Mouse (Mus musculus) embryo, embryonic 11 days (tissue): ENCODE measurements around the gene Pigk.

Experiments
- DNase-seq: peaks from one replicate; pipeline ENCODE4 v3.0.0-alpha.2; 2015

Pigk gene

DNA sequence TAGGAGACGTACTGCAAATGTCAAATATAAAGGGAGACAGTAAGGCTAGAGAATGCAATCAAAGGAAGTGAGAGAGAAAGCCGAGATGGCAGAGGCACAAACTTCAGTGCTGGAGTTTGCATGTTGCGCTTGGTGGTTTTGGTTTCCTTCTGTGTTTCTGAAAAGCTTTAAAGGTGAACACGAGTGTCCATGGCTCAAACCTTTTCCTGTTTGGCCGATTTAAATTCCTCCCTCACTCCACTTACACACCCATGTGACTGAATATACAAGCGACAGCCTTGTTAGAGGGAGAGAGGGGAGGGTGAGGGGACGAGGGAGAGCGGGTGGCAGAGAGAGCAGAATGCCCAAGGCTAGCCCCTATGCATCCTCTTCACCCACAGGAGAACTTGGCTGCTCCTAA is 302.5 kb downstream of the Pigk start:
- DNase-seq: no peak

DNA sequence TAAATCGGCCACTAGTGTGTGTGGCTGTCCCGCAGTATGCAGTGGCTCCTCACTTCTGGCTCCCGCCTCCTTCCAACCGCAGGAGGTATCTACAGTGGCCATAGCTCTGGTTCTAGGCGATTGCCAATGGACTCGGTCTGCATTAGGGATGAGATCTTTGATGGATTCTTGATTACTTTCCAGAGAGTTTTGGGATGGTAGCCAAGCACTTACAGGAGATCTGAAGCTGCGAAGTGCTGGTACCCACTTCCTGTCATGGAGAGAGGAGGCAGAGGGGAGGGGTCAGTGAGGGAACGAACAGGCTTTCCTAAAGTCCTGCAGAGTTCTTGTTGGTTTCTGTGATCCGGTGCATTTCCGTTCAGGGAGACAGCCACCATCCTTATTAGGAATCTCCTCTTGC is 304.2 kb downstream of the Pigk start:
- DNase-seq: no peak

DNA sequence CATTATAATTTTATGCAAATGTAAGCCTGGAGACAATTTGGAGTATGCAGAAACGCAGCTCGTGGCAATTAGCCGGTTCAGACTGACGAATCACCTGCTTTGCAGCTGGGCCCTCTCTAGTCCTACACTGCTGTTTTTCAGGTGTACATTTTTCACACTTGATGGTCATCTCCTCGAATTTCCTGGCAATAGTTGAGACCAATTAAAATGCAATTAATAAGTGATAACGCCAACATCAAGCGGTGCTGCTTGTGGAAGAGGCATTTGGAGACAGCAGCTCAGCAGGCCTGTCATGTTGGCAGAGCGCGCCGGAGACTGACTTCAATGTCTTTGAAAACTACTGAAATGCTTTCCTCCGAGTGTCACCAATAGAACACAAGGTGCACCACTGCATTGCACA is 310.1 kb downstream of the Pigk start:
- no peak for DNase-seq
